Comparison of ENCODE assay signal across 25 mouse cellular contexts in genomic region chr7:16411100-16411499, GRCm38 (mm10). TPM values are rescaled to one million over a fixed set of nuclear protein-coding genes. Genes with fewer than 3 reads are reported as not detected.
DNase-seq lines count a peak whose midpoint lies in the region; ATAC-seq and TF ChIP-seq lines count a peak whose summit lies in the region.
"Had no signal": no experiment of that assay in that cellular context is flagged by ENCODE, and none has a peak within 500 bp of the region (broad histone marks: within the 10 kb centered on the region; RNA-seq: fewer than 3 reads in every experiment).

No protein-coding gene starts in this region.

- ATAC-seq in forebrain, embryonic 12.5 days (ENCODE audit: low FRiP score) = no peak
- no peak for ATAC-seq in forebrain, embryonic 14.5 days
- ATAC-seq in heart, embryonic 13.5 days (ENCODE audit: extremely low read depth, insufficient number of reproducible peaks, low FRiP score, low TSS enrichment) = no peak
- no peak for ATAC-seq in midbrain, embryonic 12.5 days (ENCODE audit: low FRiP score, low read depth)
- ATAC-seq in midbrain, embryonic 14.5 days (ENCODE audit: low FRiP score, low TSS enrichment) = no peak
- no peak for ATAC-seq in liver, postnatal 0 days
- ATAC-seq: forebrain, embryonic 15.5 days; hindbrain, embryonic 16.5 days had no signal

- H3K4me3 ChIP-seq in forebrain, embryonic 12.5 days (replicated peaks) = no peak overlapping the region
- H3K4me3 ChIP-seq in forebrain, embryonic 14.5 days (ENCODE audit: low read depth, low read length) = no peak overlapping the region
- H3K4me3 ChIP-seq in heart, embryonic 13.5 days = no peak overlapping the region
- H3K4me3 ChIP-seq in midbrain, embryonic 12.5 days = no peak overlapping the region
- no peak overlapping the region for H3K4me3 ChIP-seq in midbrain, embryonic 14.5 days (replicated peaks; ENCODE audit: low read depth, low read length)
- no peak overlapping the region for H3K4me3 ChIP-seq in liver, postnatal 0 days (ENCODE audit: low read depth, low read length)
- H3K4me3 ChIP-seq: forebrain, embryonic 15.5 days; kidney, embryonic 15.5 days; left cerebral cortex, adult 2 months; myocyte; neural tube, embryonic 12.5 days had no signal

- no peaks in the 10 kb centered on the region for H3K9me3 ChIP-seq in forebrain, embryonic 12.5 days
- no peaks in the 10 kb centered on the region for H3K9me3 ChIP-seq in forebrain, embryonic 14.5 days (replicated peaks; ENCODE audit: control insufficient read depth, low read length)
- no peaks in the 10 kb centered on the region for H3K9me3 ChIP-seq in heart, embryonic 13.5 days
- H3K9me3 ChIP-seq in midbrain, embryonic 12.5 days = no peaks in the 10 kb centered on the region
- no peaks in the 10 kb centered on the region for H3K9me3 ChIP-seq in midbrain, embryonic 14.5 days (ENCODE audit: control insufficient read depth, low read length)
- H3K9me3 ChIP-seq in liver, postnatal 0 days (ENCODE audit: low read length) = no peaks in the 10 kb centered on the region
- H3K9me3 ChIP-seq: forebrain, embryonic 15.5 days; G1E; kidney, embryonic 15.5 days; neural tube, embryonic 12.5 days had no signal

- H3K27ac ChIP-seq in forebrain, embryonic 12.5 days = 0 out of 2 replicates have a peak overlapping the region, but pooled peaks have one; percentile 13
- no peak overlapping the region for H3K27ac ChIP-seq in forebrain, embryonic 14.5 days (ENCODE audit: low read depth, low read length)
- H3K27ac ChIP-seq in heart, embryonic 13.5 days (replicated peaks) = peak overlapping the region; percentile 65; the same call in 1 of the 2 replicates
- H3K27ac ChIP-seq in midbrain, embryonic 12.5 days (replicated peaks) = 0 out of 2 replicates have a peak overlapping the region, but pooled peaks have one; percentile 8
- H3K27ac ChIP-seq in midbrain, embryonic 14.5 days (replicated peaks; ENCODE audit: low read depth, low read length) = no peak overlapping the region
- H3K27ac ChIP-seq in liver, postnatal 0 days (ENCODE audit: low read depth) = peak overlapping the region; percentile 59; the same call in 1 of the 2 replicates
- H3K27ac ChIP-seq: forebrain, embryonic 15.5 days; left cerebral cortex, adult 2 months; neural tube, embryonic 12.5 days had no signal

- intact Hi-C loops in heart, postnatal 10 days (cut with DNase I) = no loop called here

- no peaks in the 10 kb centered on the region for H3K27me3 ChIP-seq in forebrain, embryonic 12.5 days
- no peaks in the 10 kb centered on the region for H3K27me3 ChIP-seq in forebrain, embryonic 14.5 days (replicated peaks; ENCODE audit: control insufficient read depth, insufficient read depth, low read length)
- no peaks in the 10 kb centered on the region for H3K27me3 ChIP-seq in heart, embryonic 13.5 days (replicated peaks)
- no peaks in the 10 kb centered on the region for H3K27me3 ChIP-seq in midbrain, embryonic 12.5 days
- H3K27me3 ChIP-seq in midbrain, embryonic 14.5 days (ENCODE audit: control insufficient read depth, insufficient read depth, low read length) = no peaks in the 10 kb centered on the region
- no peaks in the 10 kb centered on the region for H3K27me3 ChIP-seq in liver, postnatal 0 days (ENCODE audit: insufficient read depth, low read length)
- H3K27me3 ChIP-seq: forebrain, embryonic 15.5 days; kidney, embryonic 15.5 days; neural tube, embryonic 12.5 days had no signal

- WGBS in forebrain, embryonic 12.5 days = 93% methylated on average over 5 of the region's 5 CpGs
- WGBS in forebrain, embryonic 14.5 days = 88% methylated on average over 5 of the region's 5 CpGs
- 92% methylated on average over 5 of the region's 5 CpGs for WGBS in heart, embryonic 13.5 days
- WGBS in midbrain, embryonic 12.5 days = 91% methylated on average over 5 of the region's 5 CpGs
- WGBS in midbrain, embryonic 14.5 days = 94% methylated on average over 5 of the region's 5 CpGs
- 85% methylated on average over 5 of the region's 5 CpGs for WGBS in liver, postnatal 0 days (ENCODE audit: insufficient replicate concordance)

- DNase-seq in forebrain, embryonic 14.5 days (ENCODE audit: low spot score) = no peak
- DNase-seq in heart, postnatal 10 days = no peak
- DNase-seq in midbrain, embryonic 14.5 days = no peak
- DNase-seq in liver, postnatal 0 days = no peak
- no peak for DNase-seq in urinary bladder, adult 2 months (ENCODE audit: low spot score)
- DNase-seq: adrenal gland, adult 8-10 months; cerebellum, adult 8-10 months; cerebellum, postnatal 36 days; gastrocnemius, postnatal 25 days; heart, adult 18-20 months; kidney, adult 18-20 months; left cerebral cortex, postnatal 4 days; lung, embryonic 14.5 days; right cerebral cortex, adult 18-20 months; right cerebral cortex, postnatal 4 days had no signal

- no peak overlapping the region for H3K9ac ChIP-seq in forebrain, embryonic 12.5 days
- H3K9ac ChIP-seq in forebrain, embryonic 14.5 days (ENCODE audit: low read length) = no peak overlapping the region
- no peak overlapping the region for H3K9ac ChIP-seq in heart, embryonic 13.5 days
- no peak overlapping the region for H3K9ac ChIP-seq in midbrain, embryonic 12.5 days (replicated peaks)
- no peak overlapping the region for H3K9ac ChIP-seq in midbrain, embryonic 14.5 days (replicated peaks; ENCODE audit: low read length)
- no peak overlapping the region for H3K9ac ChIP-seq in liver, postnatal 0 days (replicated peaks)
- H3K9ac ChIP-seq: forebrain, embryonic 15.5 days; kidney, embryonic 15.5 days; lung, embryonic 14.5 days; neural tube, embryonic 12.5 days had no signal

- peaks cover 19% of the 10 kb centered on the region for H3K36me3 ChIP-seq in forebrain, embryonic 12.5 days (replicated peaks)
- peaks cover 7% of the 10 kb centered on the region; the same call in 1 of the 2 replicates for H3K36me3 ChIP-seq in forebrain, embryonic 14.5 days (ENCODE audit: control insufficient read depth, insufficient read depth, low read length)
- peaks cover 52% of the 10 kb centered on the region for H3K36me3 ChIP-seq in heart, embryonic 13.5 days
- H3K36me3 ChIP-seq in midbrain, embryonic 12.5 days = peaks cover 17% of the 10 kb centered on the region
- H3K36me3 ChIP-seq in midbrain, embryonic 14.5 days (ENCODE audit: control insufficient read depth, insufficient read depth, low read length) = peaks cover 9% of the 10 kb centered on the region; the same call in 1 of the 2 replicates
- H3K36me3 ChIP-seq in liver, postnatal 0 days (replicated peaks; ENCODE audit: insufficient read depth, low read length) = peaks cover 14% of the 10 kb centered on the region
- H3K36me3 ChIP-seq: forebrain, embryonic 15.5 days had no signal

- no peak overlapping the region for H3K4me2 ChIP-seq in forebrain, embryonic 12.5 days
- no peak overlapping the region for H3K4me2 ChIP-seq in forebrain, embryonic 14.5 days (ENCODE audit: low read length)
- no peak overlapping the region for H3K4me2 ChIP-seq in heart, embryonic 13.5 days
- no peak overlapping the region for H3K4me2 ChIP-seq in midbrain, embryonic 12.5 days (replicated peaks)
- H3K4me2 ChIP-seq in midbrain, embryonic 14.5 days (ENCODE audit: low read length) = no peak overlapping the region
- no peak overlapping the region for H3K4me2 ChIP-seq in liver, postnatal 0 days (ENCODE audit: low read depth, low read length)
- H3K4me2 ChIP-seq: forebrain, embryonic 15.5 days; kidney, embryonic 15.5 days; lung, embryonic 14.5 days; neural tube, embryonic 12.5 days had no signal

- H3K4me1 ChIP-seq in forebrain, embryonic 12.5 days = peaks cover 30% of the 10 kb centered on the region
- H3K4me1 ChIP-seq in forebrain, embryonic 14.5 days (ENCODE audit: control insufficient read depth, insufficient read depth, low read length) = peaks cover 6% of the 10 kb centered on the region; the same call in 1 of the 2 replicates
- peaks cover 60% of the 10 kb centered on the region for H3K4me1 ChIP-seq in heart, embryonic 13.5 days
- peaks cover 27% of the 10 kb centered on the region for H3K4me1 ChIP-seq in midbrain, embryonic 12.5 days
- peaks cover 19% of the 10 kb centered on the region; the same call in 1 of the 2 replicates for H3K4me1 ChIP-seq in midbrain, embryonic 14.5 days (ENCODE audit: control insufficient read depth, insufficient read depth, low read length)
- H3K4me1 ChIP-seq in liver, postnatal 0 days (ENCODE audit: insufficient read depth) = peaks cover 40% of the 10 kb centered on the region

- no peak for TF ChIP-seq CTCF in liver, postnatal 0 days (IDR thresholded peaks at IDR 0.05; ENCODE audit: low read depth)

- TF ChIP-seq EP300 in liver, postnatal 0 days (IDR thresholded peaks at IDR 0.05; ENCODE audit: low read depth) = no peak

RNA-seq across cellular contexts. Expression of gene Zc3h4, which starts 10.4 kb away (rescaled TPM):
- polyA plus RNA-seq in forebrain, embryonic 12.5 days (2016; fragmentation: Nextera tagmentation; extraction: Ambion mirVana) = 25.5 and 27.0 TPM in 2 replicates
- polyA plus RNA-seq in forebrain, embryonic 14.5 days (2014; fragmentation: Nextera tagmentation; extraction: Ambion mirVana) = 14.3 and 15.5 TPM in 2 replicates
- 8.2 and 8.7 TPM in 2 replicates for polyA plus RNA-seq in heart, embryonic 13.5 days (2015; fragmentation: Nextera tagmentation; extraction: Ambion mirVana)
- 10 to 100 TPM; 37.8 TPM for total RNA-seq in heart, postnatal 10 days (2021)
- 27.4 and 31.1 TPM in 2 replicates for polyA plus RNA-seq in midbrain, embryonic 12.5 days (2016; fragmentation: Nextera tagmentation; extraction: Ambion mirVana)
- 17.1 and 19.2 TPM in 2 replicates for polyA plus RNA-seq in midbrain, embryonic 14.5 days (2014; fragmentation: Nextera tagmentation; extraction: Ambion mirVana)
- polyA plus RNA-seq in liver, postnatal 0 days (2015; fragmentation: Nextera tagmentation; extraction: Ambion mirVana) = 4.7 and 5.2 TPM in 2 replicates
- 23.2 and 29.9 TPM in 2 replicates for polyA plus RNA-seq in urinary bladder, adult 2 months (2012; rRNA removed)

RNA-seq across cellular contexts. Expression of gene Sae1, which starts 23.5 kb away (rescaled TPM):
- 403 and 415 TPM in 2 replicates for polyA plus RNA-seq in forebrain, embryonic 12.5 days (2016; fragmentation: Nextera tagmentation; extraction: Ambion mirVana)
- 253 and 259 TPM in 2 replicates for polyA plus RNA-seq in forebrain, embryonic 14.5 days (2014; fragmentation: Nextera tagmentation; extraction: Ambion mirVana)
- polyA plus RNA-seq in heart, embryonic 13.5 days (2015; fragmentation: Nextera tagmentation; extraction: Ambion mirVana) = 210 and 223 TPM in 2 replicates
- 10 to 100 TPM; 64.9 to 69.5 TPM for total RNA-seq in heart, postnatal 10 days (2021)
- 331 and 332 TPM in 2 replicates for polyA plus RNA-seq in midbrain, embryonic 12.5 days (2016; fragmentation: Nextera tagmentation; extraction: Ambion mirVana)
- 178 and 240 TPM in 2 replicates for polyA plus RNA-seq in midbrain, embryonic 14.5 days (2014; fragmentation: Nextera tagmentation; extraction: Ambion mirVana)
- polyA plus RNA-seq in liver, postnatal 0 days (2015; fragmentation: Nextera tagmentation; extraction: Ambion mirVana) = 48.3 and 51.9 TPM in 2 replicates
- 82.4 and 93.7 TPM in 2 replicates for polyA plus RNA-seq in urinary bladder, adult 2 months (2012; rRNA removed)

RNA-seq across cellular contexts. Expression of gene Tmem160, which starts 41.5 kb away (rescaled TPM):
- 42.4 and 53.1 TPM in 2 replicates for polyA plus RNA-seq in forebrain, embryonic 12.5 days (2016; fragmentation: Nextera tagmentation; extraction: Ambion mirVana)
- 67.2 and 75.4 TPM in 2 replicates for polyA plus RNA-seq in forebrain, embryonic 14.5 days (2014; fragmentation: Nextera tagmentation; extraction: Ambion mirVana)
- 73.2 and 79.2 TPM in 2 replicates for polyA plus RNA-seq in heart, embryonic 13.5 days (2015; fragmentation: Nextera tagmentation; extraction: Ambion mirVana)
- 10 to 100 TPM; 78.0 to 87.1 TPM for total RNA-seq in heart, postnatal 10 days (2021)
- polyA plus RNA-seq in midbrain, embryonic 12.5 days (2016; fragmentation: Nextera tagmentation; extraction: Ambion mirVana) = 46.9 and 51.1 TPM in 2 replicates
- 59.6 and 84.1 TPM in 2 replicates for polyA plus RNA-seq in midbrain, embryonic 14.5 days (2014; fragmentation: Nextera tagmentation; extraction: Ambion mirVana)
- polyA plus RNA-seq in liver, postnatal 0 days (2015; fragmentation: Nextera tagmentation; extraction: Ambion mirVana) = 38.7 and 43.0 TPM in 2 replicates
- polyA plus RNA-seq in urinary bladder, adult 2 months (2012; rRNA removed) = 59.4 and 67.6 TPM in 2 replicates

Comparison
In these comparisons a context has a peak if more than half of its experiments do, and no peak if none do; other contexts are left out.
1. H3K27ac ChIP-seq: peak in forebrain, embryonic 12.5 days (single experiment), heart, embryonic 13.5 days (single experiment), midbrain, embryonic 12.5 days (single experiment) and liver, postnatal 0 days (single experiment); none in forebrain, embryonic 14.5 days (single experiment) and midbrain, embryonic 14.5 days (single experiment).